Mouse (Mus musculus) CH12.LX (cell line): ENCODE data around the gene Maml1.

Experiments used
- BHLHE40 ChIP-seq: IDR thresholded peaks from 2 replicates; pipeline ENCODE4 v1.6.1; 2011; ENCODE audit warnings: mild to moderate bottlenecking, low read depth, low read length, improper control_type of control experiment
- CTCF ChIP-seq, 2 experiments: IDR thresholded peaks in 1 of 2; conservative IDR thresholded peaks in 1 of 2; 2 replicates each; pipeline ENCODE4 v1.5.1; 2011 to 2012; ENCODE audit warnings: low read depth in 2 of 2, low read length in 2 of 2, improper control_type of control experiment in 1 of 2, inconsistent platforms in 1 of 2, mild to moderate bottlenecking in 1 of 2, moderate library complexity in 1 of 2
- E2F4 ChIP-seq: IDR thresholded peaks from 2 replicates; pipeline ENCODE4 v1.6.1; 2011; ENCODE audit warnings: low read depth, low read length, improper control_type of control experiment; ENCODE audit not compliant: insufficient replicate concordance
- EP300 ChIP-seq: IDR thresholded peaks from 2 replicates; pipeline ENCODE4 v1.6.1; 2011; ENCODE audit warnings: low read length, improper control_type of control experiment
- MAX ChIP-seq: IDR thresholded peaks from 2 replicates; pipeline ENCODE4 v1.6.1; 2011; ENCODE audit warnings: low read length, improper control_type of control experiment
- NELFE ChIP-seq: IDR thresholded peaks from 2 replicates; pipeline ENCODE4 v1.6.1; 2011; ENCODE audit warnings: low read depth, low read length, improper control_type of control experiment
- POLR2A ChIP-seq: IDR thresholded peaks from 2 replicates; pipeline ENCODE4 v1.6.1; 2011; ENCODE audit warnings: low read depth, mild to moderate bottlenecking, improper control_type of control experiment, low read length
- POLR2AphosphoS2 ChIP-seq: IDR thresholded peaks from 2 replicates; pipeline ENCODE4 v1.6.1; 2011; ENCODE audit warnings: low read depth, low read length, improper control_type of control experiment
- RCOR1 ChIP-seq: conservative IDR thresholded peaks from 2 replicates; pipeline ENCODE4 v1.6.1; 2012; ENCODE audit warnings: low read depth, mild to moderate bottlenecking, inconsistent platforms, low read length, improper control_type of control experiment
- USF1 ChIP-seq: IDR thresholded peaks from 2 replicates; pipeline ENCODE4 v1.6.1; 2014; ENCODE audit warnings: low read depth, mild to moderate bottlenecking, inconsistent platforms, low read length, improper control_type of control experiment
- USF2 ChIP-seq: conservative IDR thresholded peaks from 2 replicates; pipeline ENCODE4 v1.6.1; 2011; ENCODE audit warnings: low read depth, low read length, improper control_type of control experiment
- ZC3H11A ChIP-seq: IDR thresholded peaks from 2 replicates; pipeline ENCODE4 v1.6.1; 2012; ENCODE audit warnings: low read depth, mild to moderate bottlenecking, inconsistent platforms, low read length, improper control_type of control experiment

DNA sequence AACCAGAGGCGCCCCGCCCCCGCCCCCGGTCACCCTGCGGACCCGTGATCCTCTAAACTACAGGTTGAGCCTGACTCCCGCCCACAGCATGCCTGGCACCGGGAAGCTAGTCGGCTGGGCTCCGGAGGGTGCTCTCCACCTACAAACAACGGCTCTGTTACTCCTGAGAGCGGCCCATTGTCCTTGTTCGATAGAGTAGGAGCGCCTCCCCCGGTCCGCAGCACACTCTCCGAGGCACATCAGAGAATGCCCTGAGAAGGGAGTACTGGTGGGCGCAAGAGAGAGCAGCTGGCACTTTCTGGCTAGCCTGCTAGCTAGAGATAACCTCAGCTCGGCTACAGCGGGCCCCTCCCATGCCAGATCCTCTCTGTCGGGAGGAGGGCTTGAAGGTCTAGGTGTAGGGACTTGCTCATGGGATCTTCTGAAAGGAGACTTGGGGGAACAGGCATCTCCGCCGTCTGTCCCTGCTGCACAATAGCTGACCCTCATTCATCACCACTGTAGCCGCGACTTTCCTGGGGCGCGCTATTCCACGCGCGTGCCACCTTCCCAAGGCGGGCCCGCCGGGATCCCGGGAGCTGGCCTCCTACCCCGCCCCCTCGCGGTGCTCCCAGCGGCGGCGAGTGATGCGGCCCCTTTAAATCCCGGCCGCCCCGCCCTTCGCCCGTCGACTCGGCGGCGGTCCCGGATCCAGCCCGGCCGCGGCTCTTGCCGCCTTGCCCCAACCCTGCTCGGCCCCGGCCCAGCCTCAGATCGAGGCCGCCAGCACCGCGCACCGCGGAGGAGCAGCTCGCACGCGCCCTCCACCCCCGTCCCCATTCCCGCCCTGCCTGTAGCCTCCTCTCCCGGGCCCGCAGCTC, 67.2 kb downstream of the Maml1 start:
- TF ChIP-seq E2F4 (no peak), ZC3H11A (no peak), POLR2AphosphoS2 (no peak), EP300 (no peak), CTCF (conservative IDR thresholded peaks at IDR 0.05 in 1 of 2, IDR thresholded peaks at IDR 0.05 in 1 of 2; ENCODE audit: low read depth in 2 of 2, low read length in 2 of 2) (peak in 1 of 2 experiments; percentile 75; a peak in 2 of 4 replicates), RCOR1 (no peak), MAX (no peak), BHLHE40 (peak; percentile 29; the same call in 1 of the 2 replicates), POLR2A (peak; percentile 50), NELFE (0 out of 2 replicates have a peak, but pooled peaks have one; percentile 21), USF2 (no peak), USF1 (no peak)
